15 mouse cellular contexts compared by ENCODE assay signal in the genomic region with DNA sequence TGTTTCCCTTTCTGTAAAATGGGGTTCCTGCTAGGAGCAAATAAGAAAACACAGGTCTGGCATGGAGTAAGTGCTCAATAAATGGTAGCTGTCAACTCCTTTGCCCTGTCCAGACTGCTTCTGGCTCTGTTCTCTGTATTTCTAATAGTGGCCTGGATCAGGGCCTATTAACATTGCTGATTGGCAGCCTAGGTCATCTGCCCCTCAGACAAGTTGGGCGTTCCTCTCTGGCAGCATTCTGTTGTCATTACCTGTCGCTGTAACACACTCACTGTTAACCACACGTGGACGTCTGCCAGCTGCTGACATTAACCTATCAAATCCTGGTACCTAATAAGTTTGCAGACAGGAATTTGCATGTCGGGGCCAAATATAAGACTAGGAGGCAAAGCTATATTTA. TPM values are rescaled to one million over a fixed set of nuclear protein-coding genes. Genes with fewer than 3 reads are reported as not detected.
"Had no signal": no experiment of that assay in that cellular context is flagged by ENCODE, and none has a peak within 500 bp of the region (broad histone marks: within the 10 kb centered on the region; RNA-seq: fewer than 3 reads in every experiment).

No protein-coding gene starts in this region.

- H3K4me2 ChIP-seq: neural tube, embryonic 15.5 days had no signal

- H3K9ac ChIP-seq: liver, embryonic 14.5 days; neural tube, embryonic 15.5 days had no signal

- H3K27ac ChIP-seq: left cerebral cortex, adult 2 months; limb, embryonic 10.5 days; liver, embryonic 14.5 days; midbrain, embryonic 10.5 days; neural tube, embryonic 15.5 days had no signal

- H3K4me1 ChIP-seq: neural tube, embryonic 15.5 days had no signal

- H3K4me3 ChIP-seq: left cerebral cortex, adult 2 months; limb, embryonic 10.5 days; midbrain, embryonic 10.5 days; myocyte; neural tube, embryonic 15.5 days had no signal

- DNase-seq: kidney, postnatal 25 days; lung, adult 2 months; lung, postnatal 36 days; midbrain, embryonic 14.5 days; right cerebral cortex, postnatal 4 days; spleen, adult 18-20 months; thymus, adult 2 months; thymus, postnatal 25 days had no signal

- H3K36me3 ChIP-seq: limb, embryonic 10.5 days; midbrain, embryonic 10.5 days; neural tube, embryonic 15.5 days had no signal

- H3K9me3 ChIP-seq: limb, embryonic 10.5 days; midbrain, embryonic 10.5 days; neural tube, embryonic 15.5 days had no signal

RNA-seq across cellular contexts. Expression of gene Rtl9, which starts 31.8 kb away (rescaled TPM):
- total RNA-seq: megakaryocyte, adult 5-6 weeks had no signal
